8 mouse cellular contexts compared by ENCODE assay signal in the genomic region with DNA sequence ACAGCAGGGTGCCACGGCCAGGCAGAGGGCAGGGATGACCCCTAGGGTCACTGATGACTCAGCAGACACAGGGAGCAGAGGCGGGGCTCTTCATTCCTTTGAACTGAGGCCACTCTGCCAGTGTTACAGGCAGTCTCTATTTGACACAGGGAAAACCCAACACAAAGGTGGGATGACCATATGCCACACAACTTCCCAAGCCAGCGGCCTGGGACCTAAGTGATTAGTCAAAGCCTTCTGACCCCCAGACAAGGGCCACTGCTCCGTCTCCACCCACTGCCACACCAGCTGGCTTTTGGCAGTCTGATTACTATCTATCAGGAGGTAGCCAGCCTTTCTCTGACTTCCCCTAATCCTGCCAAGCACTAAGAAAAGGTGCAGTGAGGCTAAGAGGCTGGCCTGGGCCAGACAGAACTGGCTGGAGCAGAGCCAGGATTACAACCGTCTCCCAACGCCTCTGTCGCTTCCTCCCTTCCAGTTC. TPM values are rescaled to one million over a fixed set of nuclear protein-coding genes. Genes with fewer than 3 reads are reported as not detected.
DNase-seq lines count a peak whose midpoint lies in the region; ATAC-seq and TF ChIP-seq lines count a peak whose summit lies in the region.

No protein-coding gene starts in this region.

- H3K36me3 ChIP-seq in ES-Bruce4 (ENCODE audit: control insufficient read depth, insufficient read depth, low read length, poor library complexity, severe bottlenecking), result no peaks in the 10 kb centered on the region
- H3K36me3 ChIP-seq in embryonic facial prominence, embryonic 14.5 days (ENCODE audit: control insufficient read depth, insufficient read depth, low read length), result peaks cover 83% of the 10 kb centered on the region

- H3K4me2 ChIP-seq in embryonic facial prominence, embryonic 14.5 days (ENCODE audit: low read depth, low read length), result no peak overlapping the region

- peak; percentile 75 for DNase-seq in gastrocnemius, adult 2 months
- no peak for DNase-seq in gastrocnemius, adult 8-10 months (ENCODE audit: low spot score in 2 of 2)
- DNase-seq in embryonic facial prominence, embryonic 14.5 days (ENCODE audit: low spot score), result peak; percentile 13
- DNase-seq in kidney, adult 9 months, result peak; percentile 53
- no peak for DNase-seq in adipocyte (ENCODE audit: low spot score)

- H3K27me3 ChIP-seq in ES-Bruce4 (ENCODE audit: control insufficient read depth, insufficient read depth, low read length, poor library complexity, severe bottlenecking), result no peaks in the 10 kb centered on the region
- H3K27me3 ChIP-seq in embryonic facial prominence, embryonic 14.5 days (replicated peaks; ENCODE audit: control insufficient read depth, insufficient read depth, low read length), result no peaks in the 10 kb centered on the region

- TF ChIP-seq POLR2A in ES-Bruce4 (IDR thresholded peaks at IDR 0.05; ENCODE audit: insufficient read depth, low read length), result no peak

- H3K4me1 ChIP-seq in ES-Bruce4 (ENCODE audit: control insufficient read depth, insufficient read depth, low read length), result peaks cover 39% of the 10 kb centered on the region
- peaks cover 21% of the 10 kb centered on the region for H3K4me1 ChIP-seq in embryonic facial prominence, embryonic 14.5 days (ENCODE audit: control insufficient read depth, insufficient read depth, low read length)

- H3K27ac ChIP-seq in gastrocnemius, adult 2 months, result peak overlapping the region; percentile 99
- no peak overlapping the region for H3K27ac ChIP-seq in ES-Bruce4 (ENCODE audit: insufficient read depth, low read length)
- no peak overlapping the region for H3K27ac ChIP-seq in embryonic facial prominence, embryonic 14.5 days (replicated peaks; ENCODE audit: low read depth, low read length)

- peak; percentile 76; the same call in 1 of the 2 replicates for TF ChIP-seq EP300 in ES-Bruce4 (IDR thresholded peaks at IDR 0.05; ENCODE audit: insufficient read depth, low read depth, low read length)

- no peak for TF ChIP-seq CTCF in gastrocnemius, adult 2 months (IDR thresholded peaks at IDR 0.05)
- TF ChIP-seq CTCF in ES-Bruce4 (IDR thresholded peaks at IDR 0.05; ENCODE audit: low read depth, low read length), result no peak

- no peak overlapping the region for H3K9ac ChIP-seq in ES-Bruce4 (ENCODE audit: low read depth, poor library complexity, severe bottlenecking)
- no peak overlapping the region for H3K9ac ChIP-seq in embryonic facial prominence, embryonic 14.5 days (ENCODE audit: low read depth, low read length)

- H3K9me3 ChIP-seq in ES-Bruce4 (replicated peaks; ENCODE audit: control insufficient read depth, insufficient read depth, low read length, poor library complexity, severe bottlenecking), result no peaks in the 10 kb centered on the region
- no peaks in the 10 kb centered on the region for H3K9me3 ChIP-seq in embryonic facial prominence, embryonic 14.5 days (ENCODE audit: control insufficient read depth, low read length)

- ATAC-seq in embryonic facial prominence, embryonic 14.5 days (ENCODE audit: low read depth), result no peak
- ATAC-seq in megakaryocyte progenitor cell, adult 5-6 weeks (replicated peaks; ENCODE audit: poor library complexity), result peak; percentile 68
- no peak for ATAC-seq in activated CD4-positive, CD25-positive, alpha-beta regulatory T cell, adult 4 months

- peak overlapping the region; percentile 47 for H3K4me3 ChIP-seq in gastrocnemius, adult 2 months
- H3K4me3 ChIP-seq in ES-Bruce4 (ENCODE audit: low read depth, low read length), result no peak overlapping the region
- H3K4me3 ChIP-seq in embryonic facial prominence, embryonic 14.5 days (ENCODE audit: low read depth, low read length), result no peak overlapping the region

- intact Hi-C loops in gastrocnemius, adult 2 months (cut with DNase I), result no loop called here

- 68% methylated on average over 7 of the region's 7 CpGs for WGBS in embryonic facial prominence, embryonic 14.5 days

RNA-seq across cellular contexts. Expression of gene Csnk1e, which starts 20.1 kb away (rescaled TPM):
- total RNA-seq in gastrocnemius, adult 2 months (2021), result 10 to 100 TPM; 41.8 to 61.4 TPM
- 10 to 100 TPM; 54.1 to 61.3 (median 59.2) TPM for total RNA-seq in gastrocnemius, adult 8-10 months (2022)
- 113 and 116 TPM in 2 replicates for polyA plus RNA-seq in ES-Bruce4 (2011; ENCODE audit: insufficient read depth, insufficient read length, low read depth, missing spikeins)
- 75.3 and 76.3 TPM in 2 replicates for polyA plus RNA-seq in embryonic facial prominence, embryonic 14.5 days (2014; fragmentation: Nextera tagmentation; extraction: Ambion mirVana)
- 32.0 and 45.6 TPM in 2 replicates for total RNA-seq in megakaryocyte progenitor cell, adult 5-6 weeks (2015)
- 29.1 and 30.7 TPM in 2 replicates for total RNA-seq in megakaryocyte progenitor cell, adult 5-6 weeks (2017)
- polyA plus RNA-seq in activated CD4-positive, CD25-positive, alpha-beta regulatory T cell, adult 4 months (2017; shearing (Covaris generic)), result 1 to 10 TPM; 5.5 to 5.6 TPM

RNA-seq across cellular contexts. Expression of gene Tmem184b, which starts 31.9 kb away (rescaled TPM):
- total RNA-seq in gastrocnemius, adult 2 months (2021), result 10 to 100 TPM; 26.1 to 36.7 TPM
- 10 to 100 TPM; 18.6 to 28.1 (median 21.8) TPM for total RNA-seq in gastrocnemius, adult 8-10 months (2022)
- polyA plus RNA-seq in ES-Bruce4 (2011; ENCODE audit: insufficient read depth, insufficient read length, low read depth, missing spikeins), result 50.7 and 59.6 TPM in 2 replicates
- 73.0 and 77.6 TPM in 2 replicates for polyA plus RNA-seq in embryonic facial prominence, embryonic 14.5 days (2014; fragmentation: Nextera tagmentation; extraction: Ambion mirVana)
- 12.0 and 12.2 TPM in 2 replicates for total RNA-seq in megakaryocyte progenitor cell, adult 5-6 weeks (2015)
- total RNA-seq in megakaryocyte progenitor cell, adult 5-6 weeks (2017), result 4.0 and 4.3 TPM in 2 replicates
- polyA plus RNA-seq in activated CD4-positive, CD25-positive, alpha-beta regulatory T cell, adult 4 months (2017; shearing (Covaris generic)), result 10 to 100 TPM in 1 of 2 experiments, 1 to 10 TPM in 1; 9.3 to 18.1 TPM

Comparison
In these comparisons a context has a peak if more than half of its experiments do, and no peak if none do; other contexts are left out.
1. DNase-seq: peak in gastrocnemius, adult 2 months (single experiment), embryonic facial prominence, embryonic 14.5 days (single experiment) and kidney, adult 9 months (single experiment); none in gastrocnemius, adult 8-10 months (0 of 2) and adipocyte (single experiment).